Mouse (Mus musculus): ENCODE data around the gene Olfr1564.
"Not testable (repeated sequence)": the region's sequence is repeated elsewhere in the genome, so short reads cannot be mapped to it uniquely, and the experiment has no call there.

- not testable (repeated sequence) for TF ChIP-seq CTCF, EP300 (IDR thresholded peaks at IDR 0.05; ENCODE audit: low read depth)
Observed at GRCm38 (mm10) chr17:33236646-33237045, 15.2 kb upstream of the Olfr1564 start.
